Mouse (Mus musculus): ENCODE measurements around the gene Yeats4. TPM values are rescaled to one million over a fixed set of nuclear protein-coding genes. Genes with fewer than 3 reads are reported as not detected.

The Yeats4 gene
- polyA plus RNA-seq (2015; fragmentation: Nextera tagmentation; extraction: Ambion mirVana), result 80.0 and 87.4 TPM in 2 replicates

DNA sequence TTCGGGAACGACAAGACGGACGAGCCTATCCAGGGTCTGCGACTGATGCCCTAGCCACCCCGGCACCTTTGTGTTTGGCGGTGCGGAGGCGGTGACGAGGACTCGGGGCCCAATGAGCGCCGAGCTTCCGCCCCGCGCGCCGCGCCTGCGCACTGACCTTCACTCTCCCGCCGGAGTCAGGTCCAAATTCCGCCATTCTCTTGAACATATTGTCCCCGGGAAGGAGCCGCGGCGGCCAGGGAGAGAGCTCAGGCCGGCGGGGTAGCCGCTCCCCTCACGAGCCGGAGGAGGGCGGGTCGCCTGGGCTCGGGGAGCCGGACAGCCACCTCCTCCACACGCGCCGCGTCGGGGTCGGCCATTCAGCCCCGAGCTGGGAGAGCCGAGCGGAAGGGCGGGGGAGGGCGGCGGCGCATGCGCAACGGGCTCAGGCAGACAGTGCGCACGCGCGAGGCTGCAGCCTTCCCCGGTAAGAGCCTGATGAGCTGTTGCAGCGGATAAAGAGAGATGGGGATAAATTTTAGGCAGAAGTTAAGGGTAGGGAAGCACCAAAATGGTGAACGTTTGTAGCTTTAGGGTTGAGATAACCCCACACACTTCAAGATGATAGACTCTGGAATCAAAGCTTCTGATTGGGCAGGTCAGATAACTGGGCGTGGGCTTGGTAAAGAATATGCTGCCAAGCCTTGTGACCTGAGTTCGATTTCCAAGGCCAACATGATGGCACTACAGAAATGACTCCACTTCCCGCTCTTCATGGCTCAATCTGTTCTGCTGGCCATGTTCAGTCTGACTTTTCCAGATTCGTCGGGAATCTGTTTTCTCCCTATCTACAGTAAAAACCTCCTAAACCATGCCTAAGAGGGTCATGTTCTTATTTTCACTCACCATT, at the start of gene Yeats4:
TSS of gene Yeats4 (minus strand) at position 406 of the 889 bp plus-strand sequence.
- Histone ChIP-seq H3K4me1 (peaks cover 16% of the 10 kb centered on the region), H3K27ac (peak within 1 kb of the TSS; percentile 98), H3K36me3 (peaks cover 34% of the 10 kb centered on the region), H3K27me3 (no peaks in the 10 kb centered on the region), H3K9me3 (no peaks in the 10 kb centered on the region), H3K4me2 (peak within 1 kb of the TSS; percentile 91), H3K9ac (peak within 1 kb of the TSS; percentile 96), H3K4me3 (peak within 1 kb of the TSS; percentile 80)
- ATAC-seq (ENCODE audit: insufficient number of reproducible peaks, insufficient read depth, low FRiP score, low TSS enrichment, low read depth), result peak; percentile 93
- 1% methylated on average over 63 of the region's 63 CpGs for WGBS

DNA sequence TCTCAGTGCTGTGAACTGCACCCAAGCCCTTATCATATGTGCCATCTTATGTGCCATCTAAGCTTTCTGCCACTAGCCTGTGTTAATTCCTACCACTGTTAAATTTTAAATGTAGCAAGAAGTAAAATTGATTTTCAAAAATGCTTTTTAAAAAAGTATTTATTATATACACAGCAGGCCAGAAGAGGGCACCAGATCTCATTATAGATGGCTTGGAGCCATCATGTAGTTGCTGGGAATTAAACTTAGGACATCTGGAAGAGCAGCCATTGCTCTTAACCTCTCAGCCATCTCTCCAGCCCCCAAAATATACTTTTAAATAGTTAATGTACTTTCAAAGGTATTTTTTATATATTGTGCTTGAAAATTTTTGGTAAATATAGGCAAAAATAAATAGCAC, 47.7 kb upstream of the Yeats4 start:
- no peak overlapping the region for H3K4me2 ChIP-seq

DNA sequence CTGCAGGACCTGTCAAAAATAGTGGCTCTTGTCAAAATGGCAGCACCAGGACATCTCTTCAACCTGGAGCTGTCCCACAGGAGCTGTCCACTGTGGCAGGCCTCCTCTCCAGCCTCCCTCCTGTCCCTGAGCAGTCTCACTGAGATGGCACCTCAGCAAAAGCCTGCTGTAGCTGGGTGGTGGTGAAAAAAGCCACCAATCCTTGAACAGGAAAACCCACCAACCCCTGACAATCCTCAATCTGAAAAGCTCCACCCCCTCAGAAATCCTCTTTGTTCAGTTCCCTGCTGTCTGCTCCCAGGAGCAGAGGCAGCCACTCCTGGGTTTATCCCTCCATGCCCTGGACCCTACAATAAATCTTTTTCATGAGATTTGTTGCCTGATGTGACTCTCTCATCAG, 35.6 kb upstream of the Yeats4 start:
- ATAC-seq (ENCODE audit: insufficient number of reproducible peaks, insufficient read depth, low FRiP score, low TSS enrichment, low read depth), result no peak
- H3K27ac ChIP-seq, result no peak overlapping the region
- no peak overlapping the region for H3K4me2 ChIP-seq
- H3K4me3 ChIP-seq, result no peak overlapping the region
- no peaks in the 10 kb centered on the region for H3K4me1 ChIP-seq
- H3K36me3 ChIP-seq, result no peaks in the 10 kb centered on the region
- peaks cover 12% of the 10 kb centered on the region; the same call in 1 of the 2 replicates for H3K9me3 ChIP-seq
- H3K27me3 ChIP-seq, result no peaks in the 10 kb centered on the region
- no peak overlapping the region for H3K9ac ChIP-seq

More for the DNA sequence above, 47.7 kb upstream of the Yeats4 start:
- H3K27ac ChIP-seq, result no peak overlapping the region
- H3K27me3 ChIP-seq, result no peaks in the 10 kb centered on the region
- no peaks in the 10 kb centered on the region for H3K36me3 ChIP-seq
- no peak for ATAC-seq (ENCODE audit: insufficient number of reproducible peaks, insufficient read depth, low FRiP score, low TSS enrichment, low read depth)
- H3K4me3 ChIP-seq, result no peak overlapping the region
- no peaks in the 10 kb centered on the region for H3K9me3 ChIP-seq
- no peaks in the 10 kb centered on the region for H3K4me1 ChIP-seq
- H3K9ac ChIP-seq, result no peak overlapping the region

DNA sequence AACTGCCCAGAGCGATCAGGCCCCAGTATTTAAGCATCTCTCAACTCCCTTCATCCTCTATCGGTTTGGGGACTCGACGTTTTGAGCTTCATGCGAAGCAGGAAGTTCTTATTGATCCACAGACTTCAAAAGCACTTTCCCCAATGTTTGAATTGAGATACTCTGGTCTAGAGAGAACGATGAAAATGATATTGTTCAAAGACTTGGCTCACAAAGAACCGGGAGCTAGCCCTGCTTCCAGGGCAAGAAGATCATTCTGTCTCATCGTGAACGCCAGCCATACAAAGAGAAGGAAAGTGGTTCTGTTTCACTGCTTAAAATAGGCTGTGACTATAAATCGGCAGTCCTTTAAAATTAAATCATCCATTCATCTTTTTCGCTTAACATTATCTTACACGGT, 14.3 kb upstream of the Yeats4 start, which contains the start of gene 9530003J23Rik:
TSS of gene 9530003J23Rik (minus strand) at position 101 of the 400 bp plus-strand sequence.
- no peak within 1 kb of the TSS for H3K4me3 ChIP-seq
- no peaks in the 10 kb centered on the region for H3K9me3 ChIP-seq
- ATAC-seq (ENCODE audit: insufficient number of reproducible peaks, insufficient read depth, low FRiP score, low TSS enrichment, low read depth), result no peak
- 88% methylated on average over 12 of the region's 12 CpGs for WGBS
- H3K36me3 ChIP-seq, result no peaks in the 10 kb centered on the region
- H3K9ac ChIP-seq, result no peak within 1 kb of the TSS
- H3K27me3 ChIP-seq, result no peaks in the 10 kb centered on the region
- no peak within 1 kb of the TSS for H3K4me2 ChIP-seq
- no peaks in the 10 kb centered on the region for H3K4me1 ChIP-seq
- H3K27ac ChIP-seq, result no peak within 1 kb of the TSS

DNA sequence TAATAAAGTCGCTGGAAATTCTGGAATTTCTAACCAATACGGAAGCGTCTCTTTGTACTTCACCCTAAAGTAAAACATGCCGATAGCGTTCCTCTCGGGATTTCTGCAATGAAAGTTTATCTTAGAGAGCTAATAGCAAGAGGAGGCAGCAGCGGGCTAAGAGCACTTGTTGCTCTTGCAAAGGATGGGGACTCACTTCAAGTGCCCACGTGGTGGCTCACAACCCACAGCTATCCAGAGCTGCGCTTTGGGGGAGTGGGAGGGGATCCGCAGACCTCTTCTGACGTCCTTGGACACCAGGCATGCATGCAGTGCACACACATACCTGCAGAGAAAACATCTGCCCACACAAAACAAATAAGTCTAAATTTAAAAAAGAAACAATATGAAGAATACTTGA, 11.6 kb upstream of the Yeats4 start:
- 58% methylated on average over 11 of the region's 11 CpGs for WGBS
- Histone ChIP-seq H3K36me3 (no peaks in the 10 kb centered on the region), H3K4me3 (no peak overlapping the region), H3K9me3 (no peaks in the 10 kb centered on the region), H3K27ac (no peak overlapping the region), H3K4me2 (no peak overlapping the region), H3K9ac (no peak overlapping the region), H3K4me1 (no peaks in the 10 kb centered on the region), H3K27me3 (no peaks in the 10 kb centered on the region)
- no peak for ATAC-seq (ENCODE audit: insufficient number of reproducible peaks, insufficient read depth, low FRiP score, low TSS enrichment, low read depth)

DNA sequence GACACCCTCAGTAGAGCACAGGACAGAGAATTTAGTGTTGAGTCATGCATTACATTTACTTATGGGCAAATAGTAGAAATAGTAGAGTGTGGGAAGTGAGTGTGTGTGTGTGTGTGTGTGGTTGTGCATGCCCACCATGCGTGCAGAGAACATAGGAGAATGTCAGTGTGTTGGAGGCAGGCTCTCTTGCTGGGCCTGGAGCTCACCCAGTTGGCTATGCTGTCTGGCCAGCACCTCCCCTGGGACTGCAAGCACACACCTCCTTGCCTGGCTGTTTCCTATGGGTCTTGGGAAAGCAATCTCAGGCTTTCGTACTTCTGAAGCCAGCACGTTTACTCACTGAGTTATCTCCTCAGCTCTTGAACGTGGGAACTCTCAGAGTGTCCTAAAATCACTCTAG, 10.5 kb upstream of the Yeats4 start:
- WGBS, result 77% methylated on average over 4 of the region's 4 CpGs
- ATAC-seq (ENCODE audit: insufficient number of reproducible peaks, insufficient read depth, low FRiP score, low TSS enrichment, low read depth), result no peak

DNA sequence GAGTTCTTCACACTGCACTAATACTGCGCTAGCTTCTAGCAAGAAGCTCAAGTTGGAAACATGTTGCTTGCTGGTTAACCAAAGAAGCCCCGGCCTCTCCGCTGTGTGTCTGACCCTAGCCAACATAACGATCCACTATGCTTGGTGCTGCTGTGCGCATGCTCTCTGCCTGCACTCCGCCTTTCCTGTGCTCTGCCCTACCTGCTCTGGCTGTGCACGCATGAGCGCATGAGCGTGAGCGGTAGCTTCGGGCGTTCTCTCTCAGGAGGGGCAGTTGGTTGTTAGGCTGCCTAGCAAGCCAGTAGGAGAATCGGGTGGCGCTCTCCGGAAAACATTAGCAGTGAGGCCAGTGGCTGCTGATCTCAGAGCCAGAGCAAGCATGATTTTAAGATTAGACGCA, 5.5 kb upstream of the Yeats4 start:
- Histone ChIP-seq H3K4me2 (peak overlapping the region; percentile 19; the same call in 1 of the 2 replicates), H3K27ac (no peak overlapping the region), H3K4me1 (peaks cover 2% of the 10 kb centered on the region; the same call in 1 of the 2 replicates), H3K9ac (no peak overlapping the region), H3K4me3 (no peak overlapping the region), H3K9me3 (no peaks in the 10 kb centered on the region), H3K27me3 (no peaks in the 10 kb centered on the region; the same call in 1 of the 2 replicates), H3K36me3 (no peaks in the 10 kb centered on the region)
- ATAC-seq (ENCODE audit: insufficient number of reproducible peaks, insufficient read depth, low FRiP score, low TSS enrichment, low read depth), result no peak
- 62% methylated on average over 16 of the region's 16 CpGs for WGBS

More for the DNA sequence above, 10.5 kb upstream of the Yeats4 start:
- no peaks in the 10 kb centered on the region for H3K36me3 ChIP-seq
- H3K4me2 ChIP-seq, result no peak overlapping the region
- no peaks in the 10 kb centered on the region; the same call in 1 of the 2 replicates for H3K27me3 ChIP-seq
- no peak overlapping the region for H3K27ac ChIP-seq
- H3K4me3 ChIP-seq, result no peak overlapping the region
- no peaks in the 10 kb centered on the region for H3K9me3 ChIP-seq
- H3K4me1 ChIP-seq, result no peaks in the 10 kb centered on the region
- no peak overlapping the region for H3K9ac ChIP-seq

DNA sequence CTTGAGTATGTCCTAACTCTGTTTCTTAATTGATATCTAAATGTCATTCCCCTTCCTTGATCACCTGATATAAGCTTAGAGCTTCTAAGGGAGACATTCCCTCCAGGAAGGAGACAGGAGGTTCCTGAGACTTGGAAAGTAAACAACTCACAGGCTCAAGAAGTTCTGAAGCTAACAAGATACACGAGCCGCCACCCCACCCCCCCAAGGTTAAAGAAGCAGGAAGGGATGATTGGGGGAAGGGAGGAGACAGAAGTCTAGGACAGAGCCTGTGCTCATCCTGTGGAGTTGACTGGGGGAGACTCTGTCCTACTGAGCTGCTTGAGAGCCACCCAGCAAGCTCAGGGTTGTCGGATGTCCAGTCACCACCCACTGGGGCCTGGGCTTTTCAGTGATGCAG, 1.7 kb upstream of the Yeats4 start:
- Histone ChIP-seq H3K9ac (no peak overlapping the region), H3K4me1 (peaks cover 16% of the 10 kb centered on the region), H3K27ac (no peak overlapping the region), H3K36me3 (peaks cover 19% of the 10 kb centered on the region), H3K9me3 (no peaks in the 10 kb centered on the region), H3K27me3 (no peaks in the 10 kb centered on the region; the same call in 1 of the 2 replicates), H3K4me2 (no peak overlapping the region), H3K4me3 (no peak overlapping the region)
- ATAC-seq (ENCODE audit: insufficient number of reproducible peaks, insufficient read depth, low FRiP score, low TSS enrichment, low read depth), result no peak
- WGBS, result 89% methylated on average over 3 of the region's 3 CpGs

DNA sequence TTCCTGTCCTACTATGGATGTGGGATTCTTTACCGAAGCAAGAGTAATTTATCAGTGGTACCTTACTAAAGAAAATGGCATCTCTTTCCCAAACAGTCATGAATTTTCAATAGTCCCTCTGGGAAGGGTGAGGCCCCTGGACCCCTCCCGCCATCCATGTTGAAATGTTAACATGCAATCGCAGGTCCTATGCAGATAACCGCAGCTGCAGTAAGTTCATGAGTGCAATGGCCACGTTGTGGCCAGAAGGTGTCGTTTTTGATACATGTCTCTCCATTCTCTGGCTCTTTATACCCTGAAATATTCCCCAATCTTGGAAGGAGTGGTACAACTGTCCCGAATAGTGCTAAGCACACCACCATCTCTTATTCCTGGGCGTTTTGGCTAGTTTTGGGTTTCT, 787 bp upstream of the Yeats4 start:
- Histone ChIP-seq H3K4me3 (peak overlapping the region; percentile 80), H3K27ac (no peak overlapping the region), H3K4me1 (peaks cover 16% of the 10 kb centered on the region), H3K4me2 (peak overlapping the region; percentile 91), H3K27me3 (no peaks in the 10 kb centered on the region), H3K9me3 (no peaks in the 10 kb centered on the region), H3K9ac (no peak overlapping the region), H3K36me3 (peaks cover 26% of the 10 kb centered on the region)
- 51% methylated on average over 8 of the region's 8 CpGs for WGBS
- ATAC-seq (ENCODE audit: insufficient number of reproducible peaks, insufficient read depth, low FRiP score, low TSS enrichment, low read depth), result no peak

DNA sequence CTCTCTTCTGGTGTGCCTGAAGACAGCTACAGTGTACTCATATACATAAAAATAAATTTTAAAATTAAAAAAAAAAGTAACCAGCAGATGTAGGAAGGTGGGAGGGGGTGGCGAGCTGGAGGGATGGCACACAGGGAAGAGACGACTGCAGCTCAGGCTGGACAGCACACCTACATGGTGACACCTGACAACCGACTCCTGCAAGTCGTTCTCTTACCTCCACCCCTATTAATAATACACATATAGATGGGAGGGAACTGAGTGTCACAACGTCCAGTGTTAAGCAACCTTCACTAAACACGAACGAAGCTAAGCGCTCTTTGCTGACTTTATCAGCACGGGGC, 577 bp downstream of the Yeats4 start:
- H3K27ac ChIP-seq, result peak overlapping the region; percentile 98; the same call in 1 of the 2 replicates
- H3K9ac ChIP-seq, result peak overlapping the region; percentile 96
- no peaks in the 10 kb centered on the region for H3K9me3 ChIP-seq
- H3K4me3 ChIP-seq, result peak overlapping the region; percentile 80
- H3K4me2 ChIP-seq, result peak overlapping the region; percentile 91
- 0% methylated on average over 9 of the region's 9 CpGs for WGBS
- H3K36me3 ChIP-seq, result peaks cover 36% of the 10 kb centered on the region
- ATAC-seq (ENCODE audit: insufficient number of reproducible peaks, insufficient read depth, low FRiP score, low TSS enrichment, low read depth), result no peak
- H3K4me1 ChIP-seq, result peaks cover 16% of the 10 kb centered on the region
- H3K27me3 ChIP-seq, result no peaks in the 10 kb centered on the region

DNA sequence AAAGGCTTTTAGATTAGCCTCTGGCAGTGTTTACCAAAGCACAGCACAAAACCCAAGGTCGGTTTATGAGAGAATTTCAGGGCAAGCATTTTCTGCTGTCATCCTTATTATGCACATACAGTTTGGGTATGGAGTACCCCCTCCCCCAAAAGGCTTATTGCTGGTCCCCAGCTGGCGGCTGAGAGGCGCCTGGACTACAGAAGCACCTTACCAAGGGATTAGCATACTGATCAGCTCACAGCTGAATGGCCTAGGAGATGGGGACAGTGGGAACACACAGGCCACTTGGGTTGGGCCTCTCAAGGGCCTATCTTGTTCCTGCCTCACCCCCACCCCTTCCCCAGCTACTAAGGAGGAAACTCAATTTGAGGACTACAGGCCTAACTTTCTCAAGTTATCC, 1.5 kb downstream of the Yeats4 start:
- Histone ChIP-seq H3K4me2 (peak overlapping the region; percentile 91), H3K4me3 (peak overlapping the region; percentile 9; the same call in 1 of the 2 replicates), H3K27me3 (no peaks in the 10 kb centered on the region), H3K36me3 (peaks cover 45% of the 10 kb centered on the region), H3K9me3 (no peaks in the 10 kb centered on the region), H3K9ac (peak overlapping the region; percentile 49), H3K4me1 (peaks cover 16% of the 10 kb centered on the region), H3K27ac (no peak overlapping the region)
- 64% methylated on average over 3 of the region's 3 CpGs for WGBS
- ATAC-seq (ENCODE audit: insufficient number of reproducible peaks, insufficient read depth, low FRiP score, low TSS enrichment, low read depth), result no peak

DNA sequence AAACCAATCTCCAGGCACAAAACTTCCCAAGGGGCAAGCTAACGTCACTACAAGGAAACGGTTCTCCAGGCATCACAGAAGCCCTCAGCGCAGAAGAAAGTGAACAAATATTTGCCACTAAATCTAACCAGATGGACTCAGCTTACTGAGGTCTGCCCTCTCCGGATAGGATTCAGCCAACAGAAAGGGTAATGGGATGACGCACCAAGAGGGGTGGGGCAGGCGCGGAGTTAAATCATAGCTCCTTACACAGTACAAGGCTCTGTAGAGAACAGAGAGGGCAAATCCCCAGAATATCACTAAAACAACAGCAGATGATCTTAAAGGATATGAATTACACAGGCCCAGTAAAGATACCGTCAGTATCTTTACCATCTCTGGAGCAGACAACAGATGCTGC, 6.0 kb downstream of the Yeats4 start:
- 86% methylated on average over 8 of the region's 8 CpGs for WGBS
- Histone ChIP-seq H3K36me3 (peaks cover 85% of the 10 kb centered on the region), H3K9ac (no peak overlapping the region), H3K4me3 (no peak overlapping the region), H3K27ac (no peak overlapping the region), H3K4me1 (peaks cover 7% of the 10 kb centered on the region), H3K9me3 (no peaks in the 10 kb centered on the region), H3K4me2 (no peak overlapping the region), H3K27me3 (no peaks in the 10 kb centered on the region)
- no peak for ATAC-seq (ENCODE audit: insufficient number of reproducible peaks, insufficient read depth, low FRiP score, low TSS enrichment, low read depth)
